Mouse (Mus musculus) cerebellum, adult 2 months (tissue): ENCODE results near the gene Borcs7.

Experiments
- CTCF ChIP-seq: fragments of 200-500 bp; IDR thresholded peaks from 2 replicates; pipeline ENCODE4 v1.5.1; 2011; ENCODE audit warnings: low read depth, mild to moderate bottlenecking, control low read depth, low read length, moderate library complexity, borderline replicate concordance; ENCODE audit not compliant: insufficient read depth
- POLR2A ChIP-seq: fragments of 200-500 bp; IDR thresholded peaks from 2 replicates; pipeline ENCODE4 v1.6.1; 2011; ENCODE audit warnings: low read length, control low read depth, borderline replicate concordance; ENCODE audit not compliant: insufficient read depth

DNA sequence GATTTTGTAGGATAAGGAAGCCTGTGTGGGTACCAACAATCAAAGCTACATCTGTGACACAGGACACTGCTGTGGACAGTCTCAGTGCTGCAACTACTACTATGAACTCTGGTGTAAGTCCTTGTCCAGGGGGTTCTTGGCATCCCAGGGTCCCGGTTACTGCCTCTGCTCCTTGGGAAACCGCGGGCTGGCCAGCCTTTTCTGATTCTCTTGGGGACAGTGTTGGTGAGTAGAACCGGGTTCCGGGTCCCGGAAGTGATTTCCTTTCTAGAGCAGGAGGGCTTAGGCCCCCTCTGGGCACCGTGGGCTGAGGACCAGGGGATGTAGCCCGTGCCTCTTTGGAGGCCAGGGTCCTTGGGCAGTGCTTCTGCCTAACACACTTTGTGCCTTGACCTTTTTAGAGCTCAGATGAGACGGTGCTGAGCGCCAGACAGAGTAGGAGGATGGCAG is 45.3 kb upstream of the Borcs7 start:
- TF ChIP-seq CTCF: no peak
- TF ChIP-seq POLR2A: no peak
